Mouse (Mus musculus): Measurements from ENCODE around the gene Proser2. TPM values are rescaled to one million over a fixed set of nuclear protein-coding genes. Genes with fewer than 3 reads are reported as not detected.
A peak's percentile ranks its signal among the peaks of the same experiment; 100 is the strongest.

Gene Proser2
- polyA plus RNA-seq, 1 experiment from 2014 or later, result 18.1 TPM

- no peaks in the 10 kb centered on the region for H3K27me3 ChIP-seq (ENCODE audit: control insufficient read depth, insufficient read depth, low read length)
- 31% methylated on average over 11 of the region's 11 CpGs for WGBS
- no peak overlapping the region for H3K27ac ChIP-seq (ENCODE audit: low read length)
- ATAC-seq (replicated peaks; ENCODE audit: extremely low read depth, insufficient read depth, low FRiP score), result 0 out of 2 replicates have a peak, but pooled peaks have one; percentile 15
- no peak overlapping the region for H3K4me3 ChIP-seq (ENCODE audit: low read length)
- H3K9me3 ChIP-seq (replicated peaks; ENCODE audit: control insufficient read depth, low read length), result peaks cover 5% of the 10 kb centered on the region; the same call in 1 of the 2 replicates
- peaks cover 17% of the 10 kb centered on the region for H3K4me1 ChIP-seq (ENCODE audit: control insufficient read depth, insufficient read depth, low read length)
- H3K4me2 ChIP-seq (ENCODE audit: low read depth, low read length), result no peak overlapping the region
- H3K9ac ChIP-seq (ENCODE audit: low read length), result no peak overlapping the region
- H3K36me3 ChIP-seq (ENCODE audit: control insufficient read depth, insufficient read depth), result no peaks in the 10 kb centered on the region
Measured at GRCm38 (mm10) chr2:6071598-6072440, 58.2 kb downstream of the Proser2 start.

GRCm38 (mm10) chr2:6070925-6071324 lies 59.1 kb downstream of the Proser2 start:
- WGBS, result 45% methylated on average over 11 of the region's 11 CpGs
- Histone ChIP-seq H3K27ac (ENCODE audit: low read length) (no peak overlapping the region), H3K4me2 (ENCODE audit: low read depth, low read length) (no peak overlapping the region), H3K9me3 (replicated peaks; ENCODE audit: control insufficient read depth, low read length) (peaks cover 5% of the 10 kb centered on the region; the same call in 1 of the 2 replicates), H3K36me3 (ENCODE audit: control insufficient read depth, insufficient read depth) (no peaks in the 10 kb centered on the region), H3K4me3 (ENCODE audit: low read length) (no peak overlapping the region), H3K27me3 (ENCODE audit: control insufficient read depth, insufficient read depth, low read length) (no peaks in the 10 kb centered on the region), H3K9ac (ENCODE audit: low read length) (no peak overlapping the region), H3K4me1 (ENCODE audit: control insufficient read depth, insufficient read depth, low read length) (peaks cover 17% of the 10 kb centered on the region)
- no peak for ATAC-seq (replicated peaks; ENCODE audit: extremely low read depth, insufficient read depth, low FRiP score)

- Histone ChIP-seq H3K4me2 (ENCODE audit: low read depth, low read length) (no peak overlapping the region), H3K9ac (ENCODE audit: low read length) (no peak overlapping the region), H3K4me1 (ENCODE audit: control insufficient read depth, insufficient read depth, low read length) (peaks cover 5% of the 10 kb centered on the region; the same call in 1 of the 2 replicates), H3K4me3 (ENCODE audit: low read length) (no peak overlapping the region), H3K27me3 (ENCODE audit: control insufficient read depth, insufficient read depth, low read length) (no peaks in the 10 kb centered on the region), H3K27ac (ENCODE audit: low read length) (no peak overlapping the region), H3K36me3 (ENCODE audit: control insufficient read depth, insufficient read depth) (no peaks in the 10 kb centered on the region), H3K9me3 (replicated peaks; ENCODE audit: control insufficient read depth, low read length) (peaks cover 5% of the 10 kb centered on the region; the same call in 1 of the 2 replicates)
- WGBS, result 78% methylated on average over 6 of the region's 6 CpGs
- no peak for ATAC-seq (replicated peaks; ENCODE audit: extremely low read depth, insufficient read depth, low FRiP score)
Measured at GRCm38 (mm10) chr2:6067341-6067740, 62.7 kb downstream of the Proser2 start.

GRCm38 (mm10) chr2:6060071-6060804 lies 69.8 kb downstream of the Proser2 start:
- H3K9ac ChIP-seq (ENCODE audit: low read length), result no peak overlapping the region
- peaks cover 11% of the 10 kb centered on the region for H3K36me3 ChIP-seq (ENCODE audit: control insufficient read depth, insufficient read depth)
- WGBS, result 70% methylated on average over 10 of the region's 10 CpGs
- no peaks in the 10 kb centered on the region for H3K9me3 ChIP-seq (replicated peaks; ENCODE audit: control insufficient read depth, low read length)
- H3K4me3 ChIP-seq (ENCODE audit: low read length), result no peak overlapping the region
- no peak for ATAC-seq (replicated peaks; ENCODE audit: extremely low read depth, insufficient read depth, low FRiP score)
- no peak overlapping the region for H3K4me2 ChIP-seq (ENCODE audit: low read depth, low read length)
- H3K27ac ChIP-seq (ENCODE audit: low read length), result no peak overlapping the region
- H3K4me1 ChIP-seq (ENCODE audit: control insufficient read depth, insufficient read depth, low read length), result no peaks in the 10 kb centered on the region
- no peaks in the 10 kb centered on the region for H3K27me3 ChIP-seq (ENCODE audit: control insufficient read depth, insufficient read depth, low read length)

- Histone ChIP-seq H3K4me3 (ENCODE audit: low read length) (no peak overlapping the region), H3K4me2 (ENCODE audit: low read depth, low read length) (no peak overlapping the region), H3K9me3 (replicated peaks; ENCODE audit: control insufficient read depth, low read length) (no peaks in the 10 kb centered on the region), H3K27me3 (ENCODE audit: control insufficient read depth, insufficient read depth, low read length) (no peaks in the 10 kb centered on the region), H3K4me1 (ENCODE audit: control insufficient read depth, insufficient read depth, low read length) (no peaks in the 10 kb centered on the region), H3K36me3 (ENCODE audit: control insufficient read depth, insufficient read depth) (peaks cover 13% of the 10 kb centered on the region), H3K27ac (ENCODE audit: low read length) (no peak overlapping the region), H3K9ac (ENCODE audit: low read length) (no peak overlapping the region)
- 90% methylated on average over 2 of the region's 2 CpGs for WGBS
- ATAC-seq (replicated peaks; ENCODE audit: extremely low read depth, insufficient read depth, low FRiP score), result no peak
Measured at GRCm38 (mm10) chr2:6059291-6059690, 70.7 kb downstream of the Proser2 start.

- H3K9ac ChIP-seq (ENCODE audit: low read length), result no peak overlapping the region
- WGBS, result 91% methylated on average over 3 of the region's 3 CpGs
- no peaks in the 10 kb centered on the region for H3K4me1 ChIP-seq (ENCODE audit: control insufficient read depth, insufficient read depth, low read length)
- ATAC-seq (replicated peaks; ENCODE audit: extremely low read depth, insufficient read depth, low FRiP score), result no peak
- peaks cover 27% of the 10 kb centered on the region for H3K36me3 ChIP-seq (ENCODE audit: control insufficient read depth, insufficient read depth)
- no peak overlapping the region for H3K27ac ChIP-seq (ENCODE audit: low read length)
- H3K4me2 ChIP-seq (ENCODE audit: low read depth, low read length), result no peak overlapping the region
- no peaks in the 10 kb centered on the region for H3K27me3 ChIP-seq (ENCODE audit: control insufficient read depth, insufficient read depth, low read length)
- H3K9me3 ChIP-seq (replicated peaks; ENCODE audit: control insufficient read depth, low read length), result no peaks in the 10 kb centered on the region
- no peak overlapping the region for H3K4me3 ChIP-seq (ENCODE audit: low read length)
Measured at GRCm38 (mm10) chr2:6056518-6056917, 73.5 kb downstream of the Proser2 start.

GRCm38 (mm10) chr2:6055466-6055865 lies 74.5 kb downstream of the Proser2 start:
- Histone ChIP-seq H3K36me3 (ENCODE audit: control insufficient read depth, insufficient read depth) (peaks cover 38% of the 10 kb centered on the region), H3K27ac (ENCODE audit: low read length) (no peak overlapping the region), H3K4me1 (ENCODE audit: control insufficient read depth, insufficient read depth, low read length) (no peaks in the 10 kb centered on the region), H3K9ac (ENCODE audit: low read length) (no peak overlapping the region), H3K4me2 (ENCODE audit: low read depth, low read length) (no peak overlapping the region), H3K27me3 (ENCODE audit: control insufficient read depth, insufficient read depth, low read length) (no peaks in the 10 kb centered on the region), H3K4me3 (ENCODE audit: low read length) (no peak overlapping the region), H3K9me3 (replicated peaks; ENCODE audit: control insufficient read depth, low read length) (no peaks in the 10 kb centered on the region)
- 93% methylated on average over 11 of the region's 11 CpGs for WGBS
- ATAC-seq (replicated peaks; ENCODE audit: extremely low read depth, insufficient read depth, low FRiP score), result no peak

- Histone ChIP-seq H3K27me3 (ENCODE audit: control insufficient read depth, insufficient read depth, low read length) (no peaks in the 10 kb centered on the region), H3K36me3 (ENCODE audit: control insufficient read depth, insufficient read depth) (peaks cover 30% of the 10 kb centered on the region), H3K4me1 (ENCODE audit: control insufficient read depth, insufficient read depth, low read length) (peaks cover 5% of the 10 kb centered on the region), H3K4me2 (ENCODE audit: low read depth, low read length) (no peak overlapping the region), H3K4me3 (ENCODE audit: low read length) (no peak overlapping the region), H3K9ac (ENCODE audit: low read length) (no peak overlapping the region), H3K9me3 (replicated peaks; ENCODE audit: control insufficient read depth, low read length) (no peaks in the 10 kb centered on the region), H3K27ac (ENCODE audit: low read length) (no peak overlapping the region)
- 82% methylated on average over 3 of the region's 3 CpGs for WGBS
- ATAC-seq (replicated peaks; ENCODE audit: extremely low read depth, insufficient read depth, low FRiP score), result no peak
Measured at GRCm38 (mm10) chr2:6049018-6049417, 81.0 kb downstream of the Proser2 start.

GRCm38 (mm10) chr2:6048570-6048969 lies 81.4 kb downstream of the Proser2 start:
- Histone ChIP-seq H3K4me3 (ENCODE audit: low read length) (no peak overlapping the region), H3K9me3 (replicated peaks; ENCODE audit: control insufficient read depth, low read length) (no peaks in the 10 kb centered on the region), H3K9ac (ENCODE audit: low read length) (no peak overlapping the region), H3K27me3 (ENCODE audit: control insufficient read depth, insufficient read depth, low read length) (no peaks in the 10 kb centered on the region), H3K4me1 (ENCODE audit: control insufficient read depth, insufficient read depth, low read length) (peaks cover 5% of the 10 kb centered on the region), H3K36me3 (ENCODE audit: control insufficient read depth, insufficient read depth) (peaks cover 29% of the 10 kb centered on the region), H3K27ac (ENCODE audit: low read length) (no peak overlapping the region), H3K4me2 (ENCODE audit: low read depth, low read length) (no peak overlapping the region)
- ATAC-seq (replicated peaks; ENCODE audit: extremely low read depth, insufficient read depth, low FRiP score), result no peak
- WGBS, result 49% methylated on average over 4 of the region's 4 CpGs
